Mouse (Mus musculus): Measurements from ENCODE around the gene Aasdh. TPM values are rescaled to one million over a fixed set of nuclear protein-coding genes. Genes with fewer than 3 reads are reported as not detected.
A peak's percentile ranks its signal among the peaks of the same experiment; 100 is the strongest.

Gene Aasdh
- total and polyA plus RNA-seq, 3 experiments = 20.7 to 26.5 TPM; not detected in 1

GRCm38 (mm10) chr5:76952112-76953040, 47.1 kb upstream of the Aasdh start:
- Histone ChIP-seq H3K27me3 (ENCODE audit: control insufficient read depth in 1 of 2, insufficient read depth in 2 of 2, low read length in 2 of 2) (no peaks in the 10 kb centered on the region), H3K4me3 (ENCODE audit: control insufficient read depth in 1 of 2, insufficient read depth in 1 of 2, low read depth in 2 of 2, low read length in 2 of 2) (peak overlapping the region; percentile 54 to 76), H3K27ac (ENCODE audit: control insufficient read depth, low read depth, low read length) (peak overlapping the region; percentile 71), H3K9me3 (replicated peaks; ENCODE audit: insufficient read depth, low read length) (no peaks in the 10 kb centered on the region), H3K4me1 (ENCODE audit: control insufficient read depth in 1 of 2, insufficient read depth in 2 of 2, low read length in 2 of 2) (peaks cover 14 to 31% of the 10 kb centered on the region in 2 experiments), H3K9ac (ENCODE audit: control insufficient read depth, low read depth, low read length, poor library complexity, severe bottlenecking) (peak overlapping the region; percentile 81), H3K36me3 (ENCODE audit: control insufficient read depth in 1 of 2, insufficient read depth in 2 of 2, low read length in 2 of 2) (peaks cover 13 to 54% of the 10 kb centered on the region in 2 experiments), H3K79me2 (ENCODE audit: control insufficient read depth, insufficient read depth, low read length, poor library complexity) (peaks cover 65% of the 10 kb centered on the region)
- peak; percentile 67 for DNase-seq (ENCODE audit: low read depth, low spot score)
- TF ChIP-seq MAFK (IDR thresholded peaks at IDR 0.05; ENCODE audit: borderline replicate concordance, low read depth, low read length) (0 out of 2 replicates have a peak, but pooled peaks have one; percentile 31), POLR2A (IDR thresholded peaks at IDR 0.05; ENCODE audit: control insufficient read depth in 1 of 2, insufficient read depth in 1 of 2, low read depth in 1 of 2, low read length in 2 of 2, poor library complexity in 1 of 2) (no peak), ZC3H11A (IDR thresholded peaks at IDR 0.05; ENCODE audit: low read depth, low read length) (no peak), JUND (IDR thresholded peaks at IDR 0.05; ENCODE audit: low read depth, low read length) (no peak), MXI1 (IDR thresholded peaks at IDR 0.05; ENCODE audit: low read depth, low read length) (no peak), POLR2AphosphoS5 (IDR thresholded peaks at IDR 0.05; ENCODE audit: borderline replicate concordance, low read depth, low read length) (no peak), USF2 (IDR thresholded peaks at IDR 0.05; ENCODE audit: borderline replicate concordance in 1 of 2, insufficient read depth in 1 of 2, low read depth in 1 of 2, low read length in 2 of 2) (no peak), UBTF (IDR thresholded peaks at IDR 0.05; ENCODE audit: borderline replicate concordance, insufficient read depth, low read depth, low read length) (no peak), EP300 (IDR thresholded peaks at IDR 0.05; ENCODE audit: low read depth in 1 of 2, low read length in 2 of 2) (0 out of 4 replicates have a peak, but pooled peaks of 1 of the 2 experiments have one; percentile 20), MYC (IDR thresholded peaks at IDR 0.05; ENCODE audit: low read depth, low read length) (no peak), GATA1 (IDR thresholded peaks at IDR 0.05; ENCODE audit: low read depth, low read length) (no peak), ZMIZ1 (IDR thresholded peaks at IDR 0.05; ENCODE audit: low read depth, low read length) (no peak), SMC3 (IDR thresholded peaks at IDR 0.05; ENCODE audit: low read depth, low read length) (0 out of 2 replicates have a peak, but pooled peaks have one; percentile 1), MAZ (IDR thresholded peaks at IDR 0.05; ENCODE audit: low read depth, low read length) (no peak), TAL1 (IDR thresholded peaks at IDR 0.05; ENCODE audit: low read length) (no peak), SIN3A (IDR thresholded peaks at IDR 0.05; ENCODE audit: low read length) (no peak), BHLHE40 (IDR thresholded peaks at IDR 0.05; ENCODE audit: borderline replicate concordance, low read depth, low read length) (no peak), CTCF (IDR thresholded peaks at IDR 0.05 in 2 of 3, conservative IDR thresholded peaks at IDR 0.05 in 1 of 3; ENCODE audit: control insufficient read depth in 1 of 3, insufficient read depth in 1 of 3, low read depth in 2 of 3, low read length in 3 of 3, poor library complexity in 1 of 3, severe bottlenecking in 1 of 3) (no peak), RCOR1 (IDR thresholded peaks at IDR 0.05; ENCODE audit: low read depth, low read length) (no peak), MYB (IDR thresholded peaks at IDR 0.05; ENCODE audit: low read depth, low read length) (no peak), CHD2 (IDR thresholded peaks at IDR 0.05; ENCODE audit: low read length) (no peak), TCF12 (IDR thresholded peaks at IDR 0.05; ENCODE audit: low read depth, low read length) (no peak), ELF1 (IDR thresholded peaks at IDR 0.05; ENCODE audit: low read depth, low read length) (no peak), POLR2AphosphoS2 (IDR thresholded peaks at IDR 0.05; ENCODE audit: low read length) (no peak), HCFC1 (IDR thresholded peaks at IDR 0.05; ENCODE audit: low read depth, low read length) (0 out of 2 replicates have a peak, but pooled peaks have one; percentile 30), ETS1 (IDR thresholded peaks at IDR 0.05; ENCODE audit: low read depth, low read length) (0 out of 2 replicates have a peak, but pooled peaks have one; percentile 4), MAX (IDR thresholded peaks at IDR 0.05; ENCODE audit: low read length) (0 out of 2 replicates have a peak, but pooled peaks have one; percentile 17), E2F4 (IDR thresholded peaks at IDR 0.05; ENCODE audit: borderline replicate concordance, low read depth, low read length) (no peak), MEF2A (IDR thresholded peaks at IDR 0.05; ENCODE audit: extremely low read depth, insufficient replicate concordance, low read depth, low read length, poor library complexity, severe bottlenecking) (no peak), USF1 (IDR thresholded peaks at IDR 0.05; ENCODE audit: low read depth, low read length) (no peak), NRF1 (IDR thresholded peaks at IDR 0.05; ENCODE audit: insufficient read depth, low read depth, low read length, poor library complexity, severe bottlenecking) (no peak), GABPA (IDR thresholded peaks at IDR 0.05; ENCODE audit: low read depth, low read length) (no peak), CHD1 (IDR thresholded peaks at IDR 0.05; ENCODE audit: low read depth, low read length) (peak; percentile 41; the same call in 1 of the 2 replicates), ZNF384 (IDR thresholded peaks at IDR 0.05; ENCODE audit: low read depth, low read length) (no peak)

Measured in MEL (cell line).